Mouse (Mus musculus) lung, embryonic 16.5 days (tissue): Measurements from ENCODE around the gene Wdtc1. TPM values are rescaled to one million over a fixed set of nuclear protein-coding genes. Genes with fewer than 3 reads are reported as not detected.
A peak's percentile ranks its signal among the peaks of the same experiment; 100 is the strongest.

Source experiments
- ATAC-seq: fragments of 200-750 bp; cut with Nextera tagmentation; 2 replicates; pipeline ENCODE4 v1.8.0; 2017; ENCODE audit warnings: low read depth, mild to moderate bottlenecking, moderate library complexity
- H3K27ac ChIP-seq: fragments of 300-500 bp; sonication (generic); 2 replicates; pipeline ENCODE4 v1.5.1; 2014; ENCODE audit warnings: mild to moderate bottlenecking, control low read depth, low read length
- H3K27me3 ChIP-seq: fragments of 300-500 bp; sonication (generic); 2 replicates; pipeline ENCODE4 v1.6.1; 2014; ENCODE audit warnings: low read depth, low read length, mixed read lengths; ENCODE audit not compliant: control insufficient read depth, insufficient read depth
- H3K36me3 ChIP-seq: fragments of 300-500 bp; sonication (generic); 2 replicates; pipeline ENCODE4 v1.6.1; 2014; ENCODE audit warnings: low read length; ENCODE audit not compliant: control insufficient read depth, insufficient read depth
- H3K4me1 ChIP-seq: fragments of 300-500 bp; sonication (generic); replicated peaks from 2 replicates; pipeline ENCODE4 v1.6.1; 2014; ENCODE audit warnings: low read length, mixed read lengths; ENCODE audit not compliant: control insufficient read depth, insufficient read depth
- H3K4me2 ChIP-seq: fragments of 300-500 bp; sonication (generic); 2 replicates; pipeline ENCODE4 v1.6.1; 2014; ENCODE audit warnings: low read depth, low read length, control low read depth
- H3K4me3 ChIP-seq: fragments of 300-500 bp; sonication (generic); 2 replicates; pipeline ENCODE4 v1.5.1; 2014; ENCODE audit warnings: mild to moderate bottlenecking, low read length, control low read depth
- H3K9ac ChIP-seq: fragments of 300-500 bp; sonication (generic); 2 replicates; pipeline ENCODE4 v1.6.1; 2014; ENCODE audit warnings: low read length, control low read depth
- H3K9me3 ChIP-seq: fragments of 300-500 bp; sonication (generic); 2 replicates; pipeline ENCODE4 v1.6.1; 2016; ENCODE audit warnings: low read length; ENCODE audit not compliant: control insufficient read depth
- WGBS: fragments of 180-500 bp; shearing (Covaris S2); extraction: QIAGEN DNeasy Blood & Tissue Kit; methylation state at CpG from one replicate; pipeline ENCODE4 v1.1.7; 2014; 5-methylcytosine and 5-hydroxymethylcytosine counted together
- polyA plus RNA-seq: library from polyadenylated mRNA; unstranded; fragments of >200 nt; fragmentation: Nextera tagmentation; extraction: Ambion mirVana; gene quantifications from 2 replicates; pipeline ENCODE4 v1.2.1, GENCODE M21; 2015

The Wdtc1 gene
- polyA plus RNA-seq, 1 experiment from 2014 or later: 11.8 TPM

GRCm38 (mm10) chr4:133297801-133298238 is 55.5 kb downstream of the Wdtc1 start:
- peaks cover 17% of the 10 kb centered on the region for H3K4me1 ChIP-seq
- WGBS: 2% methylated on average over 5 of the region's 5 CpGs
- H3K9me3 ChIP-seq: no peaks in the 10 kb centered on the region
- H3K27ac ChIP-seq: no peak overlapping the region
- ATAC-seq: peak; percentile 81
- no peak overlapping the region for H3K4me2 ChIP-seq
- no peaks in the 10 kb centered on the region for H3K27me3 ChIP-seq
- H3K36me3 ChIP-seq: 0 out of 2 replicates have a peak, but pooled peaks cover 7% of the 10 kb centered on the region
- no peak overlapping the region for H3K4me3 ChIP-seq
- peak overlapping the region; percentile 24; the same call in 1 of the 2 replicates for H3K9ac ChIP-seq

GRCm38 (mm10) chr4:133297360-133297759 is 55.9 kb downstream of the Wdtc1 start:
- Histone ChIP-seq H3K4me2 (no peak overlapping the region), H3K4me1 (peaks cover 17% of the 10 kb centered on the region), H3K36me3 (0 out of 2 replicates have a peak, but pooled peaks cover 7% of the 10 kb centered on the region), H3K9me3 (no peaks in the 10 kb centered on the region), H3K9ac (no peak overlapping the region), H3K27me3 (no peaks in the 10 kb centered on the region), H3K4me3 (no peak overlapping the region), H3K27ac (no peak overlapping the region)
- WGBS: 61% methylated on average over 10 of the region's 10 CpGs
- ATAC-seq: no peak

GRCm38 (mm10) chr4:133294084-133294483 is 59.2 kb downstream of the Wdtc1 start:
- 62% methylated on average over 11 of the region's 11 CpGs for WGBS

DNA sequence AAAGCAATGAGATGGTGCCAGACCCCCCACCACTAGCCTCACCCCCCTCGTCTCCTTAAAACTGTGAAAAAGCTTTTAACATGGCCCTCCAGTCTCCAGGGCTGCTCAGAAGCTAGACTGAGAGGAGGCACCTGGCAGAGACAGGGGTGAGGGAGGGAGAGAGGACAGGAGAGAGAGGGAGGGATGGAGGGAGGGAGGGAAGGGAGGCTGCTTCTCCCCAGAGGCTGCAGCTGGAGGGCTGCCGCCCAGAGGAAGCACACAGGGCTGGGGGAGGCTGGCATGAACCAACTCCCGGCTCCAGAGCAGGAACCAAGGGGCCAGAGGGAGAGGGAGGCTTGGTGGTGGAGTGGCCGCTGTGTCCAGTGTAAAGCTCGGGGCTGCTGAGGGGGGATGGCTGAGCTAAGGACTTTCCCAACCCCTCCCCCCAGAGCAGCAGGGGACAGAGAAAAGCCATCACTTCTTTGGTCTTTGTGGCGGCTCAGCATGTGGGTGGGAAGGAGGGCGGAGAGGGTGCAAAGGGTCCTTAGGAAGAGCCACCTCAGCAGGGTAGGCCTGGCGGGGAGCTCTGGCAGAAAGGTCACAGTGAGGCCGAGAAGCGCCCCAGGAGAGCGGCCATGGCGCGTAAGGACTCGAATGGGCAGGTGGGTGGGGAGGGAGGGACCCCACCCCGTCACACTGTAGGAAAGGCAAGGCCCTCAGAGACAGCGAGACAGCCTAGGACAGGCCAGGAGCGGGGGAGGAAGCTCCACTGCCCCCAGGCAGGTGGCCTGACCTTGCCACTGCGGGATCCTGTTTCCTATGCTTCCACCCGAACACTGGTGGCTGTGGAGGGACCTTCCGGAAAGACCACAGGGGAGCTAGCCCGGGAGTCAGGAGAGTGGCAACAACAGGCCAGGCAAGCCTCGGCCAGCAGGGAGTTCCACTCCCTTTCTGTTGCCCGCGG is 60.1 kb downstream of the Wdtc1 start:
- Histone ChIP-seq H3K4me3 (no peak overlapping the region), H3K27ac (no peak overlapping the region), H3K4me2 (no peak overlapping the region), H3K36me3 (peaks cover 4% of the 10 kb centered on the region; the same call in 1 of the 2 replicates), H3K4me1 (peaks cover 11% of the 10 kb centered on the region; the same call in 1 of the 2 replicates), H3K9me3 (no peaks in the 10 kb centered on the region), H3K27me3 (no peaks in the 10 kb centered on the region), H3K9ac (peak overlapping the region; percentile 18; the same call in 1 of the 2 replicates)
- ATAC-seq: 0 out of 2 replicates have a peak, but pooled peaks have one; percentile 15
- 41% methylated on average over 24 of the region's 24 CpGs for WGBS

More at GRCm38 (mm10) chr4:133294084-133294483, 59.2 kb downstream of the Wdtc1 start:
- Histone ChIP-seq H3K4me1 (peaks cover 17% of the 10 kb centered on the region), H3K4me2 (no peak overlapping the region), H3K27me3 (no peaks in the 10 kb centered on the region), H3K36me3 (peaks cover 4% of the 10 kb centered on the region; the same call in 1 of the 2 replicates), H3K4me3 (no peak overlapping the region), H3K9me3 (no peaks in the 10 kb centered on the region), H3K27ac (no peak overlapping the region), H3K9ac (no peak overlapping the region)
- ATAC-seq: no peak

- H3K9ac ChIP-seq: no peak overlapping the region
Measured at GRCm38 (mm10) chr4:133292405-133292804, 60.9 kb downstream of the Wdtc1 start.

DNA sequence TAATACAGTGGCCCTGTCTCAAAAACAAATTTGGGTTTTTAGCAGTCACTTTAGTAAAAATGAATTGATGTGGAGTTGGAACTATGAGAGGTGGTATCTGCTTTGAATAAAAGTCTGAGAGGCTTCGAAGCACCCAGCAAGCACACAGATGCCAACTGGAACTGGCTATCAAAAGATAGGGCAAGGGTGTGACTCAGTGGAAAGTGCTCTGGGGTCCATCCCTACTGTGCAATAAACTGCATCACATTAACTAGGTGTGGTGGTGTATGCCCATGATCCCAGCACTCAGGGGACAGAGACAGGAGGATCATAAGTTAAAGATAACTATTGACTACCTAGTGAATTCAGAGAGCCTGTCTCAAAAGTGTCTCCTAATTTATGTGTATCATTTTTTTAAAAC is 62.0 kb downstream of the Wdtc1 start:
- H3K36me3 ChIP-seq: peaks cover 4% of the 10 kb centered on the region; the same call in 1 of the 2 replicates
- H3K4me3 ChIP-seq: no peak overlapping the region
- no peak for ATAC-seq
- H3K4me1 ChIP-seq: peaks cover 5% of the 10 kb centered on the region; the same call in 1 of the 2 replicates
- no peak overlapping the region for H3K4me2 ChIP-seq
- H3K9me3 ChIP-seq: no peaks in the 10 kb centered on the region
- H3K9ac ChIP-seq: no peak overlapping the region
- no peak overlapping the region for H3K27ac ChIP-seq
- no peaks in the 10 kb centered on the region for H3K27me3 ChIP-seq
- 83% methylated on average over 1 of the region's 1 CpGs for WGBS

More at GRCm38 (mm10) chr4:133292405-133292804, 60.9 kb downstream of the Wdtc1 start:
- Histone ChIP-seq H3K27ac (no peak overlapping the region), H3K4me2 (no peak overlapping the region), H3K9me3 (no peaks in the 10 kb centered on the region), H3K36me3 (peaks cover 4% of the 10 kb centered on the region; the same call in 1 of the 2 replicates), H3K4me3 (no peak overlapping the region), H3K4me1 (peaks cover 5% of the 10 kb centered on the region; the same call in 1 of the 2 replicates), H3K27me3 (no peaks in the 10 kb centered on the region)
- ATAC-seq: 0 out of 2 replicates have a peak, but pooled peaks have one; percentile 16
- WGBS: 83% methylated on average over 4 of the region's 4 CpGs

GRCm38 (mm10) chr4:133286476-133287077 is 66.7 kb downstream of the Wdtc1 start:
- Histone ChIP-seq H3K4me2 (no peak overlapping the region), H3K36me3 (no peaks in the 10 kb centered on the region), H3K4me3 (no peak overlapping the region), H3K27me3 (no peaks in the 10 kb centered on the region), H3K9me3 (no peaks in the 10 kb centered on the region), H3K9ac (no peak overlapping the region), H3K4me1 (0 out of 2 replicates have a peak, but pooled peaks cover 5% of the 10 kb centered on the region), H3K27ac (no peak overlapping the region)
- ATAC-seq: no peak
- WGBS: 70% methylated on average over 4 of the region's 4 CpGs

- no peak overlapping the region for H3K4me3 ChIP-seq
- no peaks in the 10 kb centered on the region for H3K9me3 ChIP-seq
- no peaks in the 10 kb centered on the region for H3K27me3 ChIP-seq
- ATAC-seq: no peak
- 51% methylated on average over 5 of the region's 5 CpGs for WGBS
- H3K4me1 ChIP-seq: 0 out of 2 replicates have a peak, but pooled peaks cover 5% of the 10 kb centered on the region
- H3K9ac ChIP-seq: no peak overlapping the region
- no peak overlapping the region for H3K27ac ChIP-seq
- no peak overlapping the region for H3K4me2 ChIP-seq
- H3K36me3 ChIP-seq: no peaks in the 10 kb centered on the region
Measured at GRCm38 (mm10) chr4:133285950-133286349, 67.3 kb downstream of the Wdtc1 start.

- WGBS: 80% methylated on average over 3 of the region's 3 CpGs
- Histone ChIP-seq H3K27me3 (no peaks in the 10 kb centered on the region), H3K4me2 (no peak overlapping the region), H3K27ac (no peak overlapping the region), H3K9ac (no peak overlapping the region), H3K9me3 (no peaks in the 10 kb centered on the region), H3K4me1 (0 out of 2 replicates have a peak, but pooled peaks cover 5% of the 10 kb centered on the region), H3K36me3 (no peaks in the 10 kb centered on the region), H3K4me3 (no peak overlapping the region)
- ATAC-seq: no peak
Measured at GRCm38 (mm10) chr4:133285299-133285698, 68.0 kb downstream of the Wdtc1 start.
